Mouse (Mus musculus): ENCODE measurements around the gene Rarg. TPM values are rescaled to one million over a fixed set of nuclear protein-coding genes. Genes with fewer than 3 reads are reported as not detected.
"Not testable (repeated sequence)": the region's sequence is repeated elsewhere in the genome, so short reads cannot be mapped to it uniquely, and the experiment has no call there.

The Rarg gene
- total RNA-seq, 2 experiments from 2014 or later: 9.3 to 11.4 TPM

DNA sequence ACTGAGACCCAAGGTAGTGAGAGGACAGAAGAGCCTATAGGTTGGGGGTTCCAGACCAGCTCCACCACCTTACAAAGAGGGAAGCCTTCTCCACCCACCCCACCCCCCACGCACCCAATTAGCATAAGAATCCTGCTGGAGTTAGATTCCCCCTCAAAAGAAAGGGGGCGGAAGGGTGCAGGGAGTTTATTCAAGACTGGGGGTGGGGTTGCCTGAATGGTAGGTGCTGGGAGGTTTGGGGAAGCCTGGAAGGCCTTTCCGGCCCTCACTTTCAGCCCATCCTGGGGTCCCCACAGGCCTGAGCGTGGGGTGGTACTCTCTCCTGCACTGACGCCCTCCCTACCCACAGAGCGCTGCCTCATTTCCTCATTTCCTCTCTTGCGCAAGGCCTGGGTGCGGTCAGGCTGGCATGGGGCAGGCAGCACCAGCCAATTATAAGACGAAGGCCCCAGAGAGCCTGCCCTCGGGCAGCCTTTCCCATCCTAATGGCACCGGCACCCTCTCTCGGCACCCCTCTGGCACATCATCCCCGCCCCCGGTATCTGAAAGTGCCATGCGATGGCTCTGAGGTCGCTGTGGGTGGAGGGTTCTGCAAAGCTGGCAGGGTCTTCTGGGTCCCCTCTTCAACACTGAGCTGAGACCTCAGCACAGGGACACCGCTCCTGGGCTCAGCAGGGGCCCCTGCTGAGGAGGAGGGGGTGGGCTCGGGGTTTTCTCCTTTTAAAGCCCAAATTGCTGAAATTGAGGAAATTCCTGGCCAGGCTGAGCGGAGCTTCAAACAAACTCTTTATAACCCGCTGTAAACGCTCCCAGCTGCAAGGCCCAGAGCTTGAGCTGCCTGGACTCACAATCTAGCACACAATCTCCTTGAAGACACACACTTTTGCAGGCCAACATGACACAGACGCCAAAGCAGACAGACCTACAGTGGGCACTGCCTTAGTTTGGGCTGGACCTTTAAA, 13.8 kb downstream of the Rarg start:
- intact Hi-C loops (cut with DNase I): loop anchor here (5.0 kb wide), 1 partner anchor 79 kb away; no protein-coding TSS in a partner anchor
- peak in 1 of 2 experiments; percentile 59 for DNase-seq (ENCODE audit: extremely low spot score in 1 of 2, low spot score in 2 of 2)

DNA sequence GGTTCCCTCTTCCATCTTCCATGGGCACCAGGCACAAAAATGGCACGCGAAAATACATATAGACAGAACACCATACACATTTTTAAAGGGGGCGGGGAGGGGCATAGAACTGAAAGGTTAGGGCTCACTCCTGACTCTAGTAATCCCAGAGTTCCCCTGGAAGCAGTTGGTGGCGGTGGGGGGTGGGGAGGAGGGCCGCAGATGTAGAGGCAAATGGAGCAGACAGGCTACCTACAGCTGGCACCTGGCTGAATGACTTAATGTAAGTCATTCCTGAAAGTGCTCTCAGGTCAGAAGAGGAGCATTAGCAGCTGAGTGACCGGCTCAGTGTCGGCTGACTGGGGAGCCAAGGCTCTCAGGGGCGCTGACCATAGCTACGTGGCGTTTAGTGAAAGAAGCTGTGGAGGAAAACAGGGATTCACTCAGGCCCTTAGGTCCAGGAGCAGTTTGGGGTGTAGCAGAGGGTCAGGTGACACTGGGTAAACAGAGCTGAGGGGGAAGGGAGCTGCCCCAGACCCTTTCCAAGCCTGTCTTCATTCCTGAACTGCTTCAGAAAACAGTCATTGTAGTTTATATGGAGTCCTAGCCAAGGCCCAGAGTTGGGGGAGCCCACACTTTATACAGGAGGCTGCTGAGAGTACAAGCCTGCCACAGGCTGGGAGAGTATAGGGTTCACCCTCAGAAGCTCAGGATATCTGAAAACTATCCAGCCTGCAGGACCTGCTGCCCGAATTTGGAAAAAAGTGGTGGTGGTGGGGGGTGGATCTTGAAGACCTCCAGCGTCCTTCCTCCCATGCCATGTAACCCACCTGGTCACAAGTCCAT, 14.7 kb downstream of the Rarg start:
- DNase-seq (ENCODE audit: extremely low spot score in 1 of 2, low spot score in 2 of 2): no peak
- intact Hi-C loops (cut with DNase I): loop anchor here (5.0 kb wide), 1 partner anchor 80 kb away; no protein-coding TSS in a partner anchor

DNA sequence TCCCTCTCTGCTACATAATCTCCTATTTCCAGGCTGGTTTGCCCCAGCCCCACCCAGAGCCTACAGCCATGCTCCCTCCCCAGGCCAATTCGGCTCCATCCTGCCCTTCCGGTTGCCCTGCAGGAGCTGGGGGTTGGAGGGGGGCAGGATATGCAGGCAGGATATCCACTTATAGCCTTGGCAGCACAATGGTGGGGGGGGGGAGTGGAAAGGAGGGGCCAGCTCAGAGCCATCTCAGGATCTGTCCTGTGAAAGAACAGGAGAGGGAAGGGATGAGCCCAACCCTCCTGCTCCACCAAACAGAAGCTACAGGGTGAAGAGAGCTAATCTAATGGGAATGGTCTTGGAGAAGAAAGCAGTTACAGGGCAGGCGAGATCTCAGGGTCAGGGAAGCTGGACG, 16.7 kb downstream of the Rarg start:
- intact Hi-C loops (cut with DNase I): loop anchor here (5.0 kb wide), 1 partner anchor 82 kb away; no protein-coding TSS in a partner anchor
- peak in 1 of 2 experiments; percentile 83 for DNase-seq (ENCODE audit: extremely low spot score in 1 of 2, low spot score in 2 of 2)

GRCm38 (mm10) chr15:102239851-102240250, 17.5 kb downstream of the Rarg start:
- no peak for DNase-seq (ENCODE audit: extremely low spot score in 1 of 2, low spot score in 2 of 2)
- intact Hi-C loops (cut with DNase I): loop anchor here (5.0 kb wide), 2 partner anchors 32 to 82 kb away; partner anchors contain the start of gene Gm9918

DNA sequence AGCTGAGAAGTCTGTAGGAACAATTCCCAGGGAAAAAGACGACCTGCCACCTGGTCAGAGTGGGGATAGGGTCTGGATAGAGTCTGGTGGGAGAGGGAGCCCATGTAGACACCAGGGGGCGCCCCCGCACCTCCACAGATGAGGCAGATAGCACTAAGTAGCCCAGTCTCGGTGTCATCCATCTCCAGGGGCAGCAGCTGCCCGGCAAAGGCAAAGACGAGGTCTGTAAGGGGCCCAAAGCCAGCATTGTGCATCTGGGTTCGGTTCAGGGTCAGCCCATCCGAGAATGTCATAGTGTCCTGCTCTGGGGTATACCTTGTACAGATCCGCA, 18.1 kb downstream of the Rarg start:
- peak in 1 of 2 experiments; percentile 89 for DNase-seq (ENCODE audit: extremely low spot score in 1 of 2, low spot score in 2 of 2)
- intact Hi-C loops (cut with DNase I): loop anchor here (5.0 kb wide), 1 partner anchor 33 kb away; the partner anchor contains the start of gene Gm9918

DNA sequence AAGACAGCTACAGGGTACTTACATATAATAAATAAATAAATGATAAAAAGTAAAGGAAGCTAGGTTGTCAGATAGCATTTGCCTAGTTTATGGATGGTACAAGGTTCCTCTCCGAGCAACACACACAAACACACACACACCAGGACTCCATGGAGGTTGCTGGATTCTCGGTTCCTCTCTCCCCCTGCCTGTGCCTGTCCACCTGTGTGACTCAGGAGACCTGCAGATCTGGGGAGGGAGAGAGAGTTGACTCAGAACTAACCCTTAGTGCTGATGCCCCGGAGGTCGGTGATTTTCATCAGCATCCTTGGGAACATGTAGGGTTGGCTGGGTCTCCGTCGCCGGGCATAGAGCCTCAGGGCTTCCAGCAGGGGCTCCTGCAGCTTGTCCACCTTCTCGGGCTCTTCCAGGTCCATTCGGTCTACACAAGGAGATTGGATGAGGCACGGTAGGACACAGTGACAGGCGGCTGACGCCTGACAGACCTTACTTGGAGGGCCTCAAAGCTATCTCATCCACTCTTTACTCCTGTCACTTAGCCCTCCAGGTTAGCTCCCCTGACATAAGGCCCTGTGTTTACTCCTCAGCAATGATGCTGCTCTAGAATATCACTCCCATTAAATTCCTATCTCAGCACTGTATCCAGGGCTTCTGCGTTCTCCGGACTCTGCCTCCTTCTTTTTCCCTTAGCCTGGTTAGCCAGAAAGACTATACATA, 18.6 kb downstream of the Rarg start:
- intact Hi-C loops (cut with DNase I): loop anchor here (5.0 kb wide), 1 partner anchor 34 kb away; the partner anchor contains the start of gene Gm9918
- no peak for DNase-seq (ENCODE audit: extremely low spot score in 1 of 2, low spot score in 2 of 2)

- intact Hi-C loops (cut with DNase I): loop anchor here (5.0 kb wide), 1 partner anchor 37 kb away; the partner anchor contains the start of gene Gm9918
- peak in 1 of 2 experiments; percentile 53 for DNase-seq (ENCODE audit: extremely low spot score in 1 of 2, low spot score in 2 of 2)
These were observed 21.8 kb downstream of the Rarg start for GRCm38 (mm10) chr15:102235371-102236027.

DNA sequence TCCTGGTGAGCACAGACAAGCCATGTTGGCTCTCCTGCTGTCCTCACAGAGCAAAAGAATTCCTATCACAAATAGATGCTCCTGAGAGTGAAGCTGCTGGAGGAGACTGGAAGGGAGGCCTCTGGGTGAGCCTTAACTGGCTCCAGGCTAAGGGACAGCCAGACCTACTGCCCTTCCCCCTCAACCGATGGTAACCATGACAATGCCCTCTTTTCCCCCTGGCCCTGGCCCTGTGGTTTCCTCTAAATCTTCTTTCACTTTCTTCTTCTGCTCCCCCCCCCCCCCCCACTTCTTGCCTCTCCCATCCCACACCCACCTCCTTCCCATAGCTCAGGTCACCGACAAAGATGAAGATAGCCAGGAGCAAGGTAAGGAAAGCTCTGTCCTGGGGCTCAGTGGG, 23.4 kb downstream of the Rarg start:
- intact Hi-C loops (cut with DNase I): no loop called here
- no peak for DNase-seq (ENCODE audit: extremely low spot score in 1 of 2, low spot score in 2 of 2)

DNA sequence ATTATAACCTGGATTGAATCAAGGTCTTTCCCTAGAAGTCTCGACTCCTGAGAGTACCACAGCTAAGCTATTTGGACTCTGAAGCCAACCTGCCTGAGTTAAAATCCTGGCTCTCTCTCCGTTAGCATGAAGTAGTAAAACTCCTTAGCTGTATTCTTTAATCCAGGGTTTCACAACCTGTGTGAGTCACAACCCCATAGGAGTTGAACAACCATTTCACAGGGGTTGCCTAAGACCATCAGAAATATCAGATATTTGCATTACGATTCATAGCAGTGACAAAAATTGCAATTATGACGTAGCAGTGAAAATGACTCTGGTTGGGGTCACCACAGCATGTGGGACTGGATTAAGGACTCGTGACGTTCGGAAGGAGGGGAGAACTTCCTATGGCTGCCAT, 24.6 kb downstream of the Rarg start:
- intact Hi-C loops (cut with DNase I): no loop called here

GRCm38 (mm10) chr15:102231748-102232147, 25.6 kb downstream of the Rarg start, which contains the start of gene Itgb7:
Itgb7 (minus strand) TSS chr15:102231944.
- DNase-seq (ENCODE audit: extremely low spot score in 1 of 2, low spot score in 2 of 2): no peak
- intact Hi-C loops (cut with DNase I): no loop called here

More for the DNA sequence above, 24.6 kb downstream of the Rarg start:
- DNase-seq (ENCODE audit: extremely low spot score in 1 of 2, low spot score in 2 of 2): no peak

DNA sequence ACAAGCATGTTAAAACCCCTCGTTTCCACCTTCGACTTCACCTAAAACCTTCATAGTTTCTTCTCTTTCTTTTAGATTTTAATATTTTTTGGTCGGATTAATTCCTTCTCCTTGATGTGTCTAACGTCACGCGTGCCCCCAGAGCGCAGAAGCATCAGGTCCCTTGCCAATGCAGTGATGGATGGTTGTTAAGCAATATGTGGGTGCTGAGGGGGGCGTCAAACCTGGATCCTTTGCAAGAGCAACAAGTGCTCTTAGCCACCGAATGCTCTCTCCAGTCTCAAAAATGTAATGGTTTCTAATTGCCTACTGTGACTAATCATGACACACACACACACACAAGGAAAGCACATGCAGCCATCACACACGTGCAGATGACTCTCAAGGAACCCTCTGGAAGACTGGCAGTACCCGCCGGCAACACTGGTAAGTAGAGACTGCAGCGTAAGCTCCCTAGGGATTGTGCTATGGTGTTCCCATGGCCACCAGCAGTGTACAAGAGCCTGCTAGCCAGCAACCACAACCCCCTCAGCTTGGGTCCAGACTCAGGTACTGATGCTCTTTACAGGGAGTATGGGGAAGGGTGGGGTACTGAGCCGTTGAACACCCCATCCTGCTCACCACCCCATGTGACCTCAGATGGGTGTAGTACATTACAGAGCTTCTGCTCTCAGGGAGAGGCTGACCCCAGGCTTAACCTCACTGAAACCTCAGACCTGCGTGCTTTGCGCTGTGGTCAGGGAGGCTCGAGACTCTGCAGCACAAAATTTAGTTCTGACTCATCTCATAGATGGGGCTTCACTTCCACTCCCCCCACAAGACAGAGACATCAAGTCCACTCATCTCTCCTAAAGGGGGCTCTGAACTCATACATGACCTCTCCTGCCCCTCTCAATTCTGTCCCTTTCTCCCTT, 26.7 kb downstream of the Rarg start:
- no peak for DNase-seq (ENCODE audit: extremely low spot score in 1 of 2, low spot score in 2 of 2)
- intact Hi-C loops (cut with DNase I): no loop called here

- DNase-seq (ENCODE audit: extremely low spot score in 1 of 2, low spot score in 2 of 2): not testable (repeated sequence)
- intact Hi-C loops (cut with DNase I): loop anchor here (2.0 to 10.0 kb wide), 2 partner anchors 47 to 111 kb away; no protein-coding TSS in a partner anchor
These were observed 31.7 kb downstream of the Rarg start for GRCm38 (mm10) chr15:102225619-102226018.

DNA sequence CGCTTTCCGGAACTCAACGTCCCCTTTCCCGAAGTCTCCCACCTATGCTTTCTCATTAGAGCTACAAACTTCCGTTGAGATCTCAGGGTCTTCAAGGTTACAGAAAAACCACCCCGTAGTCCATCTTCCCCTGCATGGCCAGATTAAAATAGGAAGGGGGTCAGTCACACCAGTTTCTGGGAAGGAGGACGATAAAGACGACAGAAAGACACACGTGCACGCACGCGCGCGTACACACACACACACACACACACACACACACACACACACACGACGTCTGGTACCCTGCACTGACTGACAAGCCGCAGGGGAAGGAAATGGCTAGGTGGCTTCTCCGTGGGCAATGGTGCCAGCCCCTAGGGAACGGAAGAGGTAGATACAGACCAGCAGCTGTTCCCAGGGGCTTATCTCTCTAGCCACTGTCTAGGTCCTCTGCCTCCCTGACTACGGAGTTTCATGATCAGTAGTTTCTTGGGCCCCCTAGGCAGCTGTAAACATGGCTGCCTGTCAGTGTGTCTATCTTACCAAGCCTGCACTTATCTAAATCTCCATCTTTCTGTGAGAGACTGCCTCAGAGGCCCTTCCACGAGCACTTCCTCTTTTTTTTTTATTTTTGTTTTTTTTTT, 32.2 kb downstream of the Rarg start:
- intact Hi-C loops (cut with DNase I): loop anchor here (2.0 to 10.0 kb wide), 2 partner anchors 46 to 110 kb away; no protein-coding TSS in a partner anchor

GRCm38 (mm10) chr15:102224186-102224991, 32.9 kb downstream of the Rarg start:
- DNase-seq (ENCODE audit: extremely low spot score in 1 of 2, low spot score in 2 of 2): peak in 1 of 2 experiments; percentile 88
- intact Hi-C loops (cut with DNase I): loop anchor here (2.0 to 10.0 kb wide), 2 partner anchors 46 to 110 kb away; no protein-coding TSS in a partner anchor

More for the DNA sequence above, 32.2 kb downstream of the Rarg start:
- DNase-seq (ENCODE audit: extremely low spot score in 1 of 2, low spot score in 2 of 2): no peak

DNA sequence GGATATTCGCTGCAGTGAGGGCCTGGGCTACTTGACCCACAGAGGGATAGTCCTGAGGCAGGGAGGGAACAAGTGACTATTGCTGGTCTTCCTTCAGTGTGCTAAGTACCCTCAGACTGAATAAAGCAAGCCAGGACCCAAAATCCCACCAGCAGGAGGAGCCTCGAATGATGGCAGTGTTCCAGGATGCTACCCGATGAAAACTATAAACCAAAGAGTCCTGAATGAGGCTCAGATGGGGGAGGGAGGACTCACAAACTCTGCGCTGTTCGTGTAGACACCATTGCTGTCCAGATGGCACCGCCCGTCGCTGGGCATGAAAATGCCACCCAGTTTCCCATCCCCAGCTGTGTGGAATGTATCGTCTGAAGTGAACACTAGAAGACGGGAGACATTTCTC, 34.9 kb downstream of the Rarg start:
- intact Hi-C loops (cut with DNase I): loop anchor here (10.0 kb wide), 1 partner anchor 108 kb away; no protein-coding TSS in a partner anchor
- peak in 1 of 2 experiments; percentile 59 for DNase-seq (ENCODE audit: extremely low spot score in 1 of 2, low spot score in 2 of 2)

Data from left cerebral cortex, postnatal 10 days (tissue).